Mouse (Mus musculus): ENCODE results near the gene Plxnb2. TPM values are rescaled to one million over a fixed set of nuclear protein-coding genes. Genes with fewer than 3 reads are reported as not detected.
A peak's percentile ranks its signal among the peaks of the same experiment; 100 is the strongest.

Gene Plxnb2
- polyA plus RNA-seq, 1 experiment: 213 TPM

DNA sequence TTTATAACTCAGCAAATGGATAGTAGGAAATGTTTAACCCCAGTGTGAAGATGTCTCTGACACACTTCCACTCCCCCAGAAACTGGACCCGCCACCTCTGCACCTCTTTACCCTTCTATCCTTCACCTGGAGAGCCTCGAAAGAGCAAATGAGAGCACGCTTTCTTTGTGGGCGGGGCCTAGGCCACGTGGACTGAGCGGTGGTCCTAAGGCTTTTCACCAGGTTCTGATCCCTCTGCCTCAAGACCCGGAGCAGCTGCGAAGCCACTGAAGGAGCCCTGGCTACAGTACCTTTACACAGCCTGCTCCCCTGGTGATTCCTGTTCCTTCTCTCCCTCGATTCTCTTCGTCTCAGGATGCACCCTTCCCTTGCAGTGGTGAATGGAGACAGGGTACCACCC lies 33.1 kb downstream of the Plxnb2 start:
- peak; percentile 35 for DNase-seq (ENCODE audit: low read depth)
- TF ChIP-seq POLR2A (IDR thresholded peaks at IDR 0.05; ENCODE audit: borderline replicate concordance, extremely low read depth, insufficient read depth, insufficient read length, poor library complexity, severe bottlenecking) (no peak), CTCF (IDR thresholded peaks at IDR 0.05; ENCODE audit: borderline replicate concordance, extremely low read depth, insufficient read depth, insufficient read length) (no peak)

- DNase-seq (ENCODE audit: low read depth): peak; percentile 60
- TF ChIP-seq CTCF (IDR thresholded peaks at IDR 0.05; ENCODE audit: borderline replicate concordance, extremely low read depth, insufficient read depth, insufficient read length) (no peak), POLR2A (IDR thresholded peaks at IDR 0.05; ENCODE audit: borderline replicate concordance, extremely low read depth, insufficient read depth, insufficient read length, poor library complexity, severe bottlenecking) (no peak)
Observed at GRCm38 (mm10) chr15:89147024-89147423, 33.6 kb downstream of the Plxnb2 start.

DNA sequence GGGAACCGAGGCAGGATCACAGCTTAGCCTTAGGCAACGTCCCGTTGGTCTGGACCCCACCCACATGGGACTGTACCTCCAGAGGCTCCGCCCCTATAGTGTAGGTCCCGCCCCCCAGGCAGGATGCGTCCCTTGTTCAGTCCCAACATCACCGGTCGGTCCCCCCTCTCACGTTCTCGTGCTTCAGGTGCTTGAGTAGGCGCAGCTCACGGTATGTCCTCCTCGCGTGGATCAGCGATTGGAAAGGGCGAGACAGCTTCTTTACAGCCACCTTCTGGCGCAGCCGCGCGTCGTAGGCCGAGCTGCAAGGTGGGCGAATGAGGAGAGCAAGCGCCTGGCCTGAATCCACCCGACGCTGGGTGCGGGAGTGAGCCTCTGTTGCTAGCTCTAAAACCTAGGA lies 34.1 kb downstream of the Plxnb2 start:
- TF ChIP-seq POLR2A (IDR thresholded peaks at IDR 0.05; ENCODE audit: borderline replicate concordance, extremely low read depth, insufficient read depth, insufficient read length, poor library complexity, severe bottlenecking): no peak
- no peak for TF ChIP-seq CTCF (IDR thresholded peaks at IDR 0.05; ENCODE audit: borderline replicate concordance, extremely low read depth, insufficient read depth, insufficient read length)
- DNase-seq (ENCODE audit: low read depth): peak; percentile 68

GRCm38 (mm10) chr15:89145813-89146350 lies 34.7 kb downstream of the Plxnb2 start:
- TF ChIP-seq POLR2A (IDR thresholded peaks at IDR 0.05; ENCODE audit: borderline replicate concordance, extremely low read depth, insufficient read depth, insufficient read length, poor library complexity, severe bottlenecking) (no peak), CTCF (IDR thresholded peaks at IDR 0.05; ENCODE audit: borderline replicate concordance, extremely low read depth, insufficient read depth, insufficient read length) (no peak)

GRCm38 (mm10) chr15:89144965-89145364 lies 35.6 kb downstream of the Plxnb2 start:
- no peak for DNase-seq (ENCODE audit: low read depth)
- TF ChIP-seq CTCF (IDR thresholded peaks at IDR 0.05; ENCODE audit: borderline replicate concordance, extremely low read depth, insufficient read depth, insufficient read length) (no peak), POLR2A (IDR thresholded peaks at IDR 0.05; ENCODE audit: borderline replicate concordance, extremely low read depth, insufficient read depth, insufficient read length, poor library complexity, severe bottlenecking) (no peak)

More at GRCm38 (mm10) chr15:89145813-89146350, 34.7 kb downstream of the Plxnb2 start:
- DNase-seq (ENCODE audit: low read depth): no peak

GRCm38 (mm10) chr15:89143134-89143533 lies 37.5 kb downstream of the Plxnb2 start:
- TF ChIP-seq POLR2A (IDR thresholded peaks at IDR 0.05; ENCODE audit: borderline replicate concordance, extremely low read depth, insufficient read depth, insufficient read length, poor library complexity, severe bottlenecking) (no peak), CTCF (IDR thresholded peaks at IDR 0.05; ENCODE audit: borderline replicate concordance, extremely low read depth, insufficient read depth, insufficient read length) (no peak)
- no peak for DNase-seq (ENCODE audit: low read depth)

GRCm38 (mm10) chr15:89141905-89142304 lies 38.7 kb downstream of the Plxnb2 start:
- no peak for TF ChIP-seq POLR2A (IDR thresholded peaks at IDR 0.05; ENCODE audit: borderline replicate concordance, extremely low read depth, insufficient read depth, insufficient read length, poor library complexity, severe bottlenecking)
- TF ChIP-seq CTCF (IDR thresholded peaks at IDR 0.05; ENCODE audit: borderline replicate concordance, extremely low read depth, insufficient read depth, insufficient read length): no peak
- DNase-seq (ENCODE audit: low read depth): no peak

DNA sequence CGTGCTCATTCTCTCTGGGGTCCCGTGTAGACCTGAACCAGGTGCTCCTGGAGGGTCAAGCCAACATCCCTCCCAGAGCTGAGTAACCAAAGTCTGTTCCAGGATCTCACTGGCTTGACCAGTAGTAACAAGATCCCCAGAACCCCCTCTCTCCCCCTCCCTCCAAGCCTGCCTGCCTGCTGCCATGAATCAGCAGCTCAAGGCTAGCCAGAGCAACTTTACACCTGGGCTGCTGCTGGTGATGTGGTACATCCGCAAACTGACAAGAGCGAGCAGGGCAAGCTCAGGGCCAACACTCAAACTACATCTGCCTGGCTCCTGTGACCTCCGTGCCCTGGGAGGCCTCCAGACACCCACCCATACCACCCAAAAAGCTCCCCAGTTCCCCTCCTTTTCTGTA lies 39.1 kb downstream of the Plxnb2 start:
- DNase-seq (ENCODE audit: low read depth): no peak
- no peak for TF ChIP-seq POLR2A (IDR thresholded peaks at IDR 0.05; ENCODE audit: borderline replicate concordance, extremely low read depth, insufficient read depth, insufficient read length, poor library complexity, severe bottlenecking)
- no peak for TF ChIP-seq CTCF (IDR thresholded peaks at IDR 0.05; ENCODE audit: borderline replicate concordance, extremely low read depth, insufficient read depth, insufficient read length)

- TF ChIP-seq POLR2A (IDR thresholded peaks at IDR 0.05; ENCODE audit: borderline replicate concordance, extremely low read depth, insufficient read depth, insufficient read length, poor library complexity, severe bottlenecking) (no peak), CTCF (IDR thresholded peaks at IDR 0.05; ENCODE audit: borderline replicate concordance, extremely low read depth, insufficient read depth, insufficient read length) (no peak)
- DNase-seq (ENCODE audit: low read depth): peak; percentile 61
Observed at GRCm38 (mm10) chr15:89140659-89141252, 39.8 kb downstream of the Plxnb2 start, which contains the start of gene Mapk12. TSS of gene Mapk12 (minus strand) at chr15:89140703.

DNA sequence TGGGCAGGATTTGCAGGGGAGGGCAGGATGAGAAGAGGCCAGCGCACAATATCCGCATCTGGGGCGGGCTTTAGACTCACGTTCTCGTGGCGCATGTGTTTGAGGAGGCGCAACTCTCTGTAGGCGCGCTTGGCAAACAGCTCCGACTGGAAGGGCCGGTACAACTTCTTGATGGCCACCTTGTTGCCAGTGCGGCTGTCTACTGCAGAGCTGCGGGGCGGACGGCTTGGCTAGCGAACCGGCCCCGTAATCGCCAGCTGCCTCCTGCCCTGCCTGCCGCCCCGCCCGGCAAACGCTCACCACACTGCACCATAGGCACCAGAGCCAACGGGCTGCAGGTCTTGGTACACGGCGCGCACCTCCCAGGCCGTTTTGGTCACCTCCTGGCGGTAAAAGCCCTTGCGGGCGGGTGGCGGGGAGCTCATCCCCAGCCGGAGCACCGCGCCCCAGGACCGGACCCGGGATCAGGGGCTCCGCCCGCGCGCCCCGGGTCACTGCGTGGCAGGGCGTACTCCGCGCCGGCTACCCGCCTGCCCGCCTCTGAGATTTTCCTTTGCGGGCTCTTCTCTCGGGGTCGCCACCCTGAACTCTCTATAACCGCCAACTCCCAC lies 40.4 kb downstream of the Plxnb2 start:
- peak; percentile 47 for DNase-seq (ENCODE audit: low read depth)
- no peak for TF ChIP-seq CTCF (IDR thresholded peaks at IDR 0.05; ENCODE audit: borderline replicate concordance, extremely low read depth, insufficient read depth, insufficient read length)
- TF ChIP-seq POLR2A (IDR thresholded peaks at IDR 0.05; ENCODE audit: borderline replicate concordance, extremely low read depth, insufficient read depth, insufficient read length, poor library complexity, severe bottlenecking): no peak

- TF ChIP-seq POLR2A (IDR thresholded peaks at IDR 0.05; ENCODE audit: borderline replicate concordance, extremely low read depth, insufficient read depth, insufficient read length, poor library complexity, severe bottlenecking) (no peak), CTCF (IDR thresholded peaks at IDR 0.05; ENCODE audit: borderline replicate concordance, extremely low read depth, insufficient read depth, insufficient read length) (no peak)
- DNase-seq (ENCODE audit: low read depth): no peak
Observed at GRCm38 (mm10) chr15:89138531-89138930, 42.1 kb downstream of the Plxnb2 start.

- DNase-seq (ENCODE audit: low read depth): no peak
- no peak for TF ChIP-seq CTCF (IDR thresholded peaks at IDR 0.05; ENCODE audit: borderline replicate concordance, extremely low read depth, insufficient read depth, insufficient read length)
Observed at GRCm38 (mm10) chr15:89138046-89138405, 42.6 kb downstream of the Plxnb2 start.

Measured in brain, embryonic 14.5 days (tissue).